Mouse (Mus musculus) ES-E14 (cell line): Measurements from ENCODE around the gene 5730522E02Rik.

Source experiments
- HCFC1 ChIP-seq: IDR thresholded peaks from 2 replicates; pipeline ENCODE4 v1.6.1; 2012; ENCODE audit warnings: low read length, inconsistent platforms, borderline replicate concordance; ENCODE audit not compliant: insufficient read depth
- MAFK ChIP-seq: IDR thresholded peaks from 2 replicates; pipeline ENCODE4 v1.6.1; 2014; ENCODE audit warnings: mild to moderate bottlenecking, low read depth, low read length, inconsistent platforms; ENCODE audit not compliant: insufficient read depth

- no peak for TF ChIP-seq MAFK
- TF ChIP-seq HCFC1: no peak
Measured at GRCm38 (mm10) chr11:25872317-25872716, 338.2 kb downstream of the 5730522E02Rik start.
